Mouse (Mus musculus) embryo, embryonic 9.5 days (tissue): ENCODE data around the gene Cacnb4.
A peak's percentile ranks its signal among the peaks of the same experiment; 100 is the strongest.

Source experiments
- DNase-seq: peaks from one replicate; pipeline ENCODE4 v3.0.0-alpha.2; 2017; ENCODE audit errors: extremely low spot score

Cacnb4 gene

GRCm38 (mm10) chr2:52523056-52523715, 153.4 kb downstream of the Cacnb4 start:
- no peak for DNase-seq

GRCm38 (mm10) chr2:52521012-52521411, 155.6 kb downstream of the Cacnb4 start:
- no peak for DNase-seq

GRCm38 (mm10) chr2:52518740-52519139, 157.9 kb downstream of the Cacnb4 start:
- no peak for DNase-seq

GRCm38 (mm10) chr2:52516534-52516933, 160.1 kb downstream of the Cacnb4 start:
- DNase-seq, result no peak

- no peak for DNase-seq
Observed at GRCm38 (mm10) chr2:52512865-52513388, 163.7 kb downstream of the Cacnb4 start.

- DNase-seq, result no peak
Observed at GRCm38 (mm10) chr2:52512206-52512605, 164.4 kb downstream of the Cacnb4 start.

- DNase-seq, result peak; percentile 12
Observed at GRCm38 (mm10) chr2:52511799-52512198, 164.8 kb downstream of the Cacnb4 start.

GRCm38 (mm10) chr2:52509779-52510500, 166.7 kb downstream of the Cacnb4 start:
- DNase-seq, result no peak

GRCm38 (mm10) chr2:52505164-52505563, 171.5 kb downstream of the Cacnb4 start:
- no peak for DNase-seq

- DNase-seq, result no peak
Observed at GRCm38 (mm10) chr2:52504762-52505161, 171.9 kb downstream of the Cacnb4 start.

- no peak for DNase-seq
Observed at GRCm38 (mm10) chr2:52499849-52500262, 176.8 kb downstream of the Cacnb4 start.

GRCm38 (mm10) chr2:52499101-52499537, 177.5 kb downstream of the Cacnb4 start:
- no peak for DNase-seq

GRCm38 (mm10) chr2:52495097-52495694, 181.4 kb downstream of the Cacnb4 start:
- no peak for DNase-seq

GRCm38 (mm10) chr2:52494274-52494673, 182.4 kb downstream of the Cacnb4 start:
- no peak for DNase-seq

- DNase-seq, result no peak
Observed at GRCm38 (mm10) chr2:52492867-52493266, 183.8 kb downstream of the Cacnb4 start.

- no peak for DNase-seq
Observed at GRCm38 (mm10) chr2:52489840-52490239, 186.8 kb downstream of the Cacnb4 start.

GRCm38 (mm10) chr2:52483496-52483895, 193.1 kb downstream of the Cacnb4 start:
- DNase-seq, result no peak

- DNase-seq, result no peak
Observed at GRCm38 (mm10) chr2:52480476-52480875, 196.2 kb downstream of the Cacnb4 start.

- no peak for DNase-seq
Observed at GRCm38 (mm10) chr2:52478501-52478900, 198.1 kb downstream of the Cacnb4 start.

GRCm38 (mm10) chr2:52477550-52477907, 199.1 kb downstream of the Cacnb4 start:
- no peak for DNase-seq

GRCm38 (mm10) chr2:52476801-52477549, 199.7 kb downstream of the Cacnb4 start:
- no peak for DNase-seq

- no peak for DNase-seq
Observed at GRCm38 (mm10) chr2:52475854-52476253, 200.8 kb downstream of the Cacnb4 start.
